8 mouse cellular contexts compared by ENCODE assay signal in genomic region chr1:164704397-164705091, GRCm38 (mm10).
DNase-seq lines count a peak whose midpoint lies in the region; ATAC-seq lines count a peak whose summit lies in the region.
"Had no signal": no experiment of that assay in that cellular context is flagged by ENCODE, and none has a peak within 500 bp of the region (broad histone marks: within the 10 kb centered on the region; RNA-seq: fewer than 3 reads in every experiment).

No protein-coding gene starts in this region.

- H3K36me3 ChIP-seq in forebrain, embryonic 15.5 days: no peaks in the 10 kb centered on the region
- H3K36me3 ChIP-seq in liver, embryonic 13.5 days: no peaks in the 10 kb centered on the region
- H3K36me3 ChIP-seq in neural tube, embryonic 13.5 days: no peaks in the 10 kb centered on the region
- H3K36me3 ChIP-seq: limb, embryonic 12.5 days had no signal

- WGBS in forebrain, embryonic 15.5 days: 23% methylated on average over 11 of the region's 11 CpGs
- WGBS in liver, embryonic 13.5 days (ENCODE audit: insufficient replicate concordance): 59% methylated on average over 11 of the region's 11 CpGs
- WGBS in neural tube, embryonic 13.5 days: 36% methylated on average over 11 of the region's 11 CpGs

- peak overlapping the region; percentile 19 for H3K4me2 ChIP-seq in forebrain, embryonic 15.5 days (replicated peaks)
- H3K4me2 ChIP-seq in liver, embryonic 13.5 days: no peak overlapping the region
- H3K4me2 ChIP-seq in neural tube, embryonic 13.5 days: peak overlapping the region; percentile 32
- H3K4me2 ChIP-seq: limb, embryonic 12.5 days had no signal

- ATAC-seq in forebrain, embryonic 15.5 days (replicated peaks): peak; percentile 99
- peak; percentile 54 for ATAC-seq in liver, embryonic 13.5 days (ENCODE audit: low read depth)
- ATAC-seq in neural tube, embryonic 13.5 days (ENCODE audit: low read depth): peak; percentile 98

- H3K4me3 ChIP-seq in forebrain, embryonic 15.5 days: no peak overlapping the region
- no peak overlapping the region for H3K4me3 ChIP-seq in liver, embryonic 13.5 days (replicated peaks)
- no peak overlapping the region for H3K4me3 ChIP-seq in neural tube, embryonic 13.5 days
- H3K4me3 ChIP-seq: limb, embryonic 12.5 days had no signal

- no peaks in the 10 kb centered on the region for H3K9me3 ChIP-seq in forebrain, embryonic 15.5 days
- peaks cover 5% of the 10 kb centered on the region; the same call in 1 of the 2 replicates for H3K9me3 ChIP-seq in liver, embryonic 13.5 days (replicated peaks)
- no peaks in the 10 kb centered on the region for H3K9me3 ChIP-seq in neural tube, embryonic 13.5 days
- H3K9me3 ChIP-seq: limb, embryonic 12.5 days had no signal

- H3K27ac ChIP-seq in forebrain, embryonic 15.5 days (replicated peaks): no peak overlapping the region
- peak overlapping the region; percentile 34; the same call in 1 of the 2 replicates for H3K27ac ChIP-seq in liver, embryonic 13.5 days
- H3K27ac ChIP-seq in neural tube, embryonic 13.5 days (replicated peaks): no peak overlapping the region
- H3K27ac ChIP-seq: limb, embryonic 12.5 days had no signal

- no peak overlapping the region for H3K9ac ChIP-seq in forebrain, embryonic 15.5 days (replicated peaks)
- H3K9ac ChIP-seq in liver, embryonic 13.5 days: no peak overlapping the region
- no peak overlapping the region for H3K9ac ChIP-seq in neural tube, embryonic 13.5 days
- H3K9ac ChIP-seq: limb, embryonic 12.5 days had no signal

- DNase-seq in embryo, embryonic 11 days: peak; percentile 59
- no peak for DNase-seq in liver, embryonic 13.5 days
- DNase-seq in cerebellum, postnatal 25 days: no peak
- DNase-seq in thymus, postnatal 25 days: no peak
- DNase-seq in ovary, postnatal 36 days (ENCODE audit: low spot score): no peak

- peaks cover 7% of the 10 kb centered on the region for H3K4me1 ChIP-seq in forebrain, embryonic 15.5 days
- H3K4me1 ChIP-seq in liver, embryonic 13.5 days (replicated peaks): no peaks in the 10 kb centered on the region
- peaks cover 9% of the 10 kb centered on the region for H3K4me1 ChIP-seq in neural tube, embryonic 13.5 days (replicated peaks)
- H3K4me1 ChIP-seq: limb, embryonic 12.5 days had no signal

- H3K27me3 ChIP-seq in forebrain, embryonic 15.5 days: no peaks in the 10 kb centered on the region
- H3K27me3 ChIP-seq in liver, embryonic 13.5 days: no peaks in the 10 kb centered on the region
- H3K27me3 ChIP-seq in neural tube, embryonic 13.5 days: no peaks in the 10 kb centered on the region
- H3K27me3 ChIP-seq: limb, embryonic 12.5 days had no signal
